Mouse (Mus musculus): ENCODE measurements around the gene Bpi.

DNA sequence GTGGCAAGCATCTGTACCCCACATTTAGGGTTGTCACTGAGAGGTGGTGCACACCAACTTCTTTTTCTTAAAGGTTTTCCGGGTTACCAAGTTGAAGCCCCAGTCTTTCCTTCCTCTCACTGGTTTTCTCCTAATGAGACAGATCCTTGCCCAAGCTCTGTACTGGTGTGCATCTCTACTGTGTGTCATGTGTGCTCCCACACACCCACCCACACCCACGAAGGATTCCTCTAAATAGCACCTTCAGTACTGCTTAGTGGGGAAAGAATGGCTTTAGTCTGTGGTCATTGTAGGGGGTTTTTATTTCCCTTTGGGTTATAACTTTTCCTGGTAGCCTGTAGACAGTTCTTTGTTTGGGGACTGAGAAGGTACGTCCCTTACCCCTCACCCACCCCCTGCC, 7.0 kb downstream of the Bpi start:
- TF ChIP-seq EP300 (IDR thresholded peaks at IDR 0.05) (no peak), CTCF (IDR thresholded peaks at IDR 0.05) (no peak)

Measured in lung, postnatal 0 days (tissue).